Mouse (Mus musculus) G1E (cell line): ENCODE measurements at regions not wholly inside any gene's neighbourhood (a gene's known extent, or its start where the extent isn't known, plus 50 kb on each side); places are given as distances from the start of the nearest gene placed in this dataset.

Experiments used
- CTCF ChIP-seq: IDR thresholded peaks from 2 replicates; pipeline ENCODE4 v1.5.1; 2012; ENCODE audit warnings: low read depth, low read length, inconsistent platforms, mixed read lengths
- GATA1 ChIP-seq: IDR thresholded peaks from 2 replicates; pipeline ENCODE4 v1.6.1; 2012; ENCODE audit warnings: borderline replicate concordance, low read length, inconsistent platforms, mixed read lengths
- TAL1 ChIP-seq: conservative IDR thresholded peaks from 2 replicates; pipeline ENCODE4 v1.6.1; 2012; ENCODE audit warnings: low read depth, low read length, inconsistent platforms, mixed read lengths

DNA sequence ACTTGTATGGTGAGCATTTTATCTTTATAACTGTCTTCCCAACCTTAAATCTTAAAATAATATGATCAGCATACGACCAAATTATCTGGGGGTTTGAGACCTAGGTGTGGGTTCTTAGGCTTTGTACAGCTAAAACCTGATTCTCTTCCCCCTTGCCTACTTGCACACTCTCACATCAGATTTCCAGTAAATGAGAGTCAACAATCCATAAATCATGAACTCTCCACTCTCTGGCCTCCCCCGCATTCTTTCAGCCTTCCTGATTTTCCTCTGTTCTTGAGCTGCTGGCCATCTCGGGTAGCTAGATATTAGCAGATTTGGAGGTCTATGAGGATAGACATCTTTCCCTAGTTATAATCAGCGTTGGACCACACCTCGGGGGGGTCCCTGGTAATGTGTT is 362.7 kb downstream of the Tmem135 start:
- no peak for TF ChIP-seq TAL1
- no peak for TF ChIP-seq CTCF
- TF ChIP-seq GATA1: no peak
